Mouse (Mus musculus): ENCODE results near the gene Lcmt1. TPM values are rescaled to one million over a fixed set of nuclear protein-coding genes. Genes with fewer than 3 reads are reported as not detected.

Lcmt1 gene
- polyA plus RNA-seq, 1 experiment from 2014 or later = 22.3 TPM

DNA sequence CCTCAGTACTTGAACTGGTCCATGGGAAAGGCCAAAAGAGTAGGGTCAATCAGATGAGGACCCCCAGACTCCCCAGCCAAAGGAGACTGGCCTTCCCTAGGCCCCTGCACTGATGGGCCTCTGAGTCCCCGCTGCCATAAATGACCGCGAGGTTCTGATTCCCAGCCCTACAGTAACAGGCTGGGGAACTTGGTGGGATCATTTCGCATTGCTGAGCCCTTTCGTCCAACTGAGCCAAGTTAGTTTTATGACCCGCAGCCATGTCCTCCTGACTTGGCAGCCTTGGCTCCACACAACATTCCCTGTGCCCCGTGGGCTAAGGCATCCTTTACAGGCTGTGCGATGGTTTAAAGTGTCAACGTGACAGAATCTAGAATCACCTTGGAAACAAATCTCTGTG, 1.1 kb downstream of the Lcmt1 start:
- H3K4me2 ChIP-seq = peak overlapping the region; percentile 88
- peak overlapping the region; percentile 97 for H3K9ac ChIP-seq
- no peaks in the 10 kb centered on the region for H3K27me3 ChIP-seq
- H3K4me1 ChIP-seq (replicated peaks) = peaks cover 50% of the 10 kb centered on the region
- peak overlapping the region; percentile 95 for H3K4me3 ChIP-seq (replicated peaks)
- H3K36me3 ChIP-seq (replicated peaks) = no peaks in the 10 kb centered on the region; the same call in 1 of the 2 replicates
- H3K27ac ChIP-seq (replicated peaks) = peak overlapping the region; percentile 89
- no peaks in the 10 kb centered on the region for H3K9me3 ChIP-seq (replicated peaks)
- 62% methylated on average over 9 of the region's 9 CpGs for WGBS (ENCODE audit: insufficient replicate concordance)
- no peak for ATAC-seq (ENCODE audit: insufficient read depth)

DNA sequence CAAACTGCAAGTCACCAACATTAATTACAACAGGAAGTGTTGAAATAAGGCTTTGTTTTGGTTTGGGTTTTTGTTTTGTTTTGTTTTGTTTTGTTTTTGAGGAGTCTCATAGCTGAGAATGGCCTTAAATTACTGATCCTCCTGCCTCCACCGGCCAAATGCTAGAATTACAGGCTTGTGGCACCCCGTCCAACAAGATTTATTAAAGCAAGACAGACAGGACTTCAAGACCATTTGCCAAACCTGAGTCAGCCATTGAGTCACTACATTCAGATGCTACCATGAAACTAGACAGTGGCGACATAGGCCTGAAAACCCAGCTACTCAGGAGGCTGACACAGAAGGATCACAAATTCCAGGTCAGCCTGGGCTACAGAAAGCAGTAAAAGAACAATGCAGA, 1.9 kb downstream of the Lcmt1 start:
- H3K9me3 ChIP-seq (replicated peaks) = no peaks in the 10 kb centered on the region
- peak overlapping the region; percentile 88 for H3K4me2 ChIP-seq
- WGBS (ENCODE audit: insufficient replicate concordance) = 49% methylated on average over 3 of the region's 3 CpGs
- ATAC-seq (ENCODE audit: insufficient read depth) = no peak
- no peaks in the 10 kb centered on the region for H3K27me3 ChIP-seq
- H3K4me3 ChIP-seq (replicated peaks) = no peak overlapping the region
- H3K27ac ChIP-seq (replicated peaks) = no peak overlapping the region; the same call in 1 of the 2 replicates
- H3K4me1 ChIP-seq (replicated peaks) = peaks cover 42% of the 10 kb centered on the region
- no peak overlapping the region for H3K9ac ChIP-seq
- no peaks in the 10 kb centered on the region; the same call in 1 of the 2 replicates for H3K36me3 ChIP-seq (replicated peaks)

DNA sequence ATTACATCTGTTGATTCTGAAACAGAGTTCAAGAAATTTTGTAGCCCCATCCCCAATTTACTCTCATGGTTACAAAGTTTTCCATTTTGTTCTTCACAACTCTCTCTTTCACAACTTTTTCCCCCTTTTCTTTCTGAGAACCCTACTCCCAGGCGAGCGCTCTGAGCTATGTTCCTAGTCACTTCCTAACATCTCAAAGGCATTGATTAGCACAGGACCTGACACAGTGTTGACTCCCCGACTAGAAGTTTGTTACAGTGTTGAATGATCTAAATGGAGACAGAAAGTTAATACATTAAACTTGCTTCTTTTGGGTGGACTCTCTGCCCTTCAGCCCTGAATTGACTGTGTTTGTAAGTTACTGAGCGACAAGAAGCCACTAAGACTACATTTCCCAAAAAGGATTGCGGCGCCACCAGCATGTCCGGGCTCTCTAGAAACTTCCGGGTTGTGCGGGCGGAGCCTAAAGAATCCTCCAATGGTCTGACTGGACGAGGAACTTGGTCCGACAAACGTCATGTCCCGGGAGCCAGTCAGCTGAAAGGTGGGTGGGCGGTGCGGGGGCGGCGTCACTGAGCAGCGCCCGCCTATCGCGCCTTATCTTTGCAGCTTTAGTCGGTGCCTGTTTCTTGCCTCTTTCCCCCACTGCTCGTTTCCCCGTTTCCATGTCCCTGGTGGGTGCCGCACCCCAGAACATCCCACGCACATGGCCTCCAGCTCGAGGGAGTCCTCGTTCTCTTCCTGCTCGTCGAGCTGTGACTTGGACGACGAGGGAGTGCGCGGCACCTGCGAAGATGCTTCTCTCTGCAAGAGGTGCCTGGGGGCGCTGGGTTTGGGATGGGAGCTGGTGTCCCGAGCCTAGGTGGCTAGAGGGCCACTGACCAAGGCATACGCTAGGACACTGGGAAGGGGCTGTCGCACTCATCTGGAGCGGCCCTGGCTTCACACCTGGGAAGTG, 8.1 kb downstream of the Lcmt1 start:
- ATAC-seq (ENCODE audit: insufficient read depth) = peak; percentile 100
- H3K27ac ChIP-seq (replicated peaks) = peak overlapping the region; percentile 81
- H3K4me2 ChIP-seq = peak overlapping the region; percentile 89
- peak overlapping the region; percentile 91 for H3K4me3 ChIP-seq (replicated peaks)
- 4% methylated on average over 41 of the region's 41 CpGs for WGBS (ENCODE audit: insufficient replicate concordance)
- H3K36me3 ChIP-seq (replicated peaks) = no peaks in the 10 kb centered on the region
- peaks cover 28% of the 10 kb centered on the region for H3K4me1 ChIP-seq (replicated peaks)
- H3K9me3 ChIP-seq (replicated peaks) = no peaks in the 10 kb centered on the region
- H3K27me3 ChIP-seq = no peaks in the 10 kb centered on the region
- H3K9ac ChIP-seq = peak overlapping the region; percentile 93

DNA sequence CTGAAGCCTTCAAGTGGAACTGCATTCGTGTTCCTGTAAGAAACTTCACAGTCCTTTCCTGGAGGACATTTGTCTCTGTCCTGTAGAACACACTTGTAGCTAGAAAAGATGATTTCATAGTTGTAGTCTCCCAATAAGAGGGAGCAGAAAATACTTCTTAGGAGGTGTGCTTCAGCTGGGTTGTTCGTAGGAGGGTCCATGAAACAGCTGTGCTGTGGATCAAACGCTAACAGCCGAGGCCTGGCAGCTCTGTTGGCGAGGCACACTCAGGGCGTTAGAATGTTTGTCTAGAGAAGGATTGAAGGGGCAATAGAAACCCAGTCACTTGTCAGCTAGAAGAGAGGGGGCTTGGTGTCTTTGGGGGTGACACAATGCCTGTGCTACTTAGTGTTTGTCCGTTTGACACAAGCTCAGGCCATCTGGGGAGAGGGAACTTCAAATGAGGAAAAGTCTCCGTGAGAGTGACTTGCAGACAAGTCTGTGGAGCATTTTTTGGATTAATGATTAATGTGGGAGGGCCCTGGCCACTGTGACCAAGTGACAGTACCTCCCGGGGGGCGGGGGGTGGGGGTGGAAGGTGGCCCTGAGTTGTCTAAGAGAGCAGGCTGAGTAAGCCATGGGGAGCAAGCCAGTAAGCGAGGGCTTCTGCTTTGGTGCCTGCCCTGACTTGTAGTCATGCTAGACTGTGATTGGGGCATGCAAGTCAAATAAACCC, 16.3 kb downstream of the Lcmt1 start:
- no peaks in the 10 kb centered on the region for H3K9me3 ChIP-seq (replicated peaks)
- ATAC-seq (ENCODE audit: insufficient read depth) = peak; percentile 54
- no peak overlapping the region for H3K4me2 ChIP-seq
- no peaks in the 10 kb centered on the region for H3K27me3 ChIP-seq
- 61% methylated on average over 11 of the region's 11 CpGs for WGBS (ENCODE audit: insufficient replicate concordance)
- H3K9ac ChIP-seq = no peak overlapping the region
- no peak overlapping the region for H3K4me3 ChIP-seq (replicated peaks)
- H3K27ac ChIP-seq (replicated peaks) = peak overlapping the region; percentile 48
- H3K36me3 ChIP-seq (replicated peaks) = peaks cover 24% of the 10 kb centered on the region; the same call in 1 of the 2 replicates
- peaks cover 6% of the 10 kb centered on the region; the same call in 1 of the 2 replicates for H3K4me1 ChIP-seq (replicated peaks)

DNA sequence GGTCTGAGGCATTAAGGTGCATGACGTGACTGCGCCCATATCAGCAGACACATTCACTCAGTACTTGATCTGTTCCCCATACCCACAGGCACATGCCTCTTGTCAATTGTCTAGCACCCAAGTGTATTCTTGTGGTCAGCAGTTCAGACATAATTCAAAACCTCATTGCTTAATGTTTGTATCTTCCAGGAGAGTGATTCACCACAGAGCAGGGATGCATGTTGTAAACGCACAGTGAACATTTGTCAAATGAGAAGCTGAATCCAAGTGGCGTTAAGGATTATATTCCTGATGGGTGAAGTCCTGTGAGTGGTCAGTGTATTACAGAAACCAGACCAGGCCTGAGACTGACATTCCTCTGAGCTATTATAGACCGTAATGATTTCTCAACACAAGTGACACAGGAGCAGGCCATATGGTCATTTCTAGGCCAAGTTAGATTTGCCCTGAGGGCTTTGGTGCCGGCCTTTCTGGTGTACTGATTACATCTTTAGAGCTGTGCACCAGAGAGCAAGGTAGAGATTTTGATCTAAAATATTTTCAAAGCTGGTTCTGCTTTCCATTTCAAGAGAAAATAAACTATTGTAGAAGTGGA, 20.2 kb downstream of the Lcmt1 start:
- no peak for ATAC-seq (ENCODE audit: insufficient read depth)
- no peak overlapping the region for H3K4me3 ChIP-seq (replicated peaks)
- peaks cover 6% of the 10 kb centered on the region; the same call in 1 of the 2 replicates for H3K4me1 ChIP-seq (replicated peaks)
- H3K36me3 ChIP-seq (replicated peaks) = peaks cover 28% of the 10 kb centered on the region
- 83% methylated on average over 6 of the region's 6 CpGs for WGBS (ENCODE audit: insufficient replicate concordance)
- H3K9me3 ChIP-seq (replicated peaks) = no peaks in the 10 kb centered on the region
- no peak overlapping the region for H3K9ac ChIP-seq
- no peaks in the 10 kb centered on the region for H3K27me3 ChIP-seq
- H3K27ac ChIP-seq (replicated peaks) = no peak overlapping the region
- H3K4me2 ChIP-seq = no peak overlapping the region

DNA sequence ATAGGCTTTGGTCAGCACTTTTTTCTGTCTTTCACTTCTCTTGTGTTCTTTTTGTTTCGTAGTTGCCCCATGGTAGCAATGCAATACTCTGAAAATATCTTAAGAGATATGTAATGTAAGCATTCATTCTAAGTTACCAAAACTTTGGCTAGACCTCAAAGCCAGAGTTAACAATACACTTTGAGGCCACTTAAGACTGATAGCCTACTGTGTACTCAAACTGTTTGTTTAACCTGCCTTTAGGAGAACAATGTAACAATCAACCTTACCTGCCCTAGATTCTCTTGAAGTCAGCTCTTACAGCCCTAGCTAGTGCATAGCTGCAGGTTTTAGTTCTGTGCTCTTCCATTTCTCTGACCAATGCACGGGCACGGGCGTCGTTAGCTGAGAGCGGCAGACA, 24.7 kb downstream of the Lcmt1 start:
- Histone ChIP-seq H3K9me3 (replicated peaks) (no peaks in the 10 kb centered on the region), H3K4me2 (no peak overlapping the region), H3K4me3 (replicated peaks) (no peak overlapping the region), H3K27me3 (no peaks in the 10 kb centered on the region), H3K36me3 (replicated peaks) (peaks cover 9% of the 10 kb centered on the region), H3K27ac (replicated peaks) (no peak overlapping the region), H3K9ac (no peak overlapping the region), H3K4me1 (replicated peaks) (peaks cover 4% of the 10 kb centered on the region; the same call in 1 of the 2 replicates)
- WGBS (ENCODE audit: insufficient replicate concordance) = 81% methylated on average over 6 of the region's 6 CpGs
- ATAC-seq (ENCODE audit: insufficient read depth) = no peak

DNA sequence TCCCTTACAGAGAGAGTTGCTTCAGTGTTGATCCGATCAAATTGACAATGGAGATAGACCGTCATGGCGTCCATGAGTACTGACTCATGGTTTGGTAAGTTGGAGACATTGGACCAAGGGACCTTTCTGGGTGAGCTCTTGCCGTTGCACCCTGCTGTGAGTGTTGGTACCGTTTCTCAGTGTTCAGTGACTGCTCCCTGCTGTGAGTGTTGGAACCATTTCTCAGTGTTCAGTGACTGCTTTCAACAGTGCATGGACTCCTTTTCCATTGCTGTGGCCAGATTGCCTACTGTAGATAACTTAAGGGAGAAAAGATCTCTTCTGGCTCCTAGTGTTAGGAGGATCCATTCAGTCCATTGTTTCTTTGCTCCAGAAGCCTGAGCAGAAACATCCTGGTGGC, 27.3 kb downstream of the Lcmt1 start:
- no peak overlapping the region for H3K4me2 ChIP-seq

DNA sequence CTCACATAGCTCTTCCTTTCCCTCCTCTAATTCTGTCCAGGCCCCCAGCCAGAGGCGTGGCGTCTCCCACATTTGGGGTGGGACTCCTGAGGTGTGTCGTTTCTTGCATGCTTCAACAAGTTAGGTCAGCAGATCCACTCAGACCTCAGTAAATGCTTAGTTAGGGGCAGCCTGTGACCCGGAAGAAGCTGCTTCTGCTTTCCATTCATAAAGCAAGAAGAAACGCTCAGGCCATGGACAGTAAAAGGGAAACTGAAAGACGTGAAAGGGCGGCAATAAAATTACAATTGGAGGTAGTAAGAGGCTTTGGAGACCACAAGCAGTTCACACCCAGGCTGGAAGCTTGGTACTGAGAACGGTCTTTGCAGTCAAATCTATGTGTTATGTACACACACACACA, 27.8 kb downstream of the Lcmt1 start:
- WGBS (ENCODE audit: insufficient replicate concordance) = 61% methylated on average over 8 of the region's 8 CpGs
- H3K9me3 ChIP-seq (replicated peaks) = no peaks in the 10 kb centered on the region
- peaks cover 12% of the 10 kb centered on the region for H3K36me3 ChIP-seq (replicated peaks)
- peaks cover 10% of the 10 kb centered on the region; the same call in 1 of the 2 replicates for H3K4me1 ChIP-seq (replicated peaks)
- no peaks in the 10 kb centered on the region for H3K27me3 ChIP-seq
- H3K27ac ChIP-seq (replicated peaks) = no peak overlapping the region
- no peak overlapping the region for H3K9ac ChIP-seq
- no peak for ATAC-seq (ENCODE audit: insufficient read depth)
- no peak overlapping the region for H3K4me2 ChIP-seq
- H3K4me3 ChIP-seq (replicated peaks) = no peak overlapping the region

More for the DNA sequence above, 27.3 kb downstream of the Lcmt1 start:
- Histone ChIP-seq H3K4me1 (replicated peaks) (peaks cover 10% of the 10 kb centered on the region; the same call in 1 of the 2 replicates), H3K4me3 (replicated peaks) (no peak overlapping the region), H3K27ac (replicated peaks) (no peak overlapping the region), H3K36me3 (replicated peaks) (peaks cover 11% of the 10 kb centered on the region; the same call in 1 of the 2 replicates), H3K9me3 (replicated peaks) (no peaks in the 10 kb centered on the region), H3K27me3 (no peaks in the 10 kb centered on the region), H3K9ac (no peak overlapping the region)
- ATAC-seq (ENCODE audit: insufficient read depth) = no peak
- WGBS (ENCODE audit: insufficient replicate concordance) = 93% methylated on average over 5 of the region's 5 CpGs

DNA sequence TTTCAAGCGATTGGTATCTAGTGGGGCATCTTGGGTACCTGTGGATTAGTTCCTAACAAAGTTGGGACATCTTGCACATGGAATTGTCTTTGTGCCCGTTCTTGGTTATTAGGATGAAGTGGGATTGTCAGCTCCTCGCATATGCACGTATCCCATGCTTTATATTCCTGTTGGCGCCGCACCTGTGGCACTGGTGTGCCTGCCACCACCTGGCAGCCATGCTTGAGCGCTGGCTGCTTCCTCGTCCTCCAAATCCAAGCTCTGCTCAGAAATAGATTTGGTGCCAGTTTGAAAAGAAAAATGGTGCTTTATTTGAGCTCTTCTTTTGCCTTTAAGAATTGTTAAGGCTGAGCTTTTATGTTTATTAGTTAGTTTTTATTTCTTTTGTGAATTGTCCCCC, 28.3 kb downstream of the Lcmt1 start:
- Histone ChIP-seq H3K4me2 (no peak overlapping the region), H3K36me3 (replicated peaks) (peaks cover 16% of the 10 kb centered on the region), H3K9ac (no peak overlapping the region), H3K27ac (replicated peaks) (no peak overlapping the region), H3K27me3 (no peaks in the 10 kb centered on the region), H3K9me3 (replicated peaks) (no peaks in the 10 kb centered on the region), H3K4me3 (replicated peaks) (no peak overlapping the region), H3K4me1 (replicated peaks) (peaks cover 10% of the 10 kb centered on the region; the same call in 1 of the 2 replicates)
- ATAC-seq (ENCODE audit: insufficient read depth) = no peak
- WGBS (ENCODE audit: insufficient replicate concordance) = 75% methylated on average over 8 of the region's 8 CpGs

DNA sequence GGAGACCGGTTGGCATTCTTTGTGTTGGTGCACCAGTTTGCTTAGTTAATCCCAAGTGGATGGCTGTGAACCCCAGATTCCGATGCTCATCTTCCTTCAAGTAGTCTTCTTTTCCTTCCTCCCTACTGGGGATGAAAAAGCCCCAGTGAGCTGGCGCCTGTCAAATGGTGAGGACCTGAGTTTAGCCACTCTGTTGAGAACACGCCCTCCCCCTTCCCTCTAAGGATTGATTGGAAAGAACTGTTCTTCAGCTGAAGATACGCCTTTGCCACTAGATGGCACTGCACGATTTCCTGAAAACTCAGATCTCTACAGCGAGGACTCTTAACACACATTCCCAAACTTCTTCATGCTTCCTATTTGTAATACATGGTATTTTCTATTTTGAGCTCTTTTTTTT, 29.2 kb downstream of the Lcmt1 start:
- H3K4me2 ChIP-seq = no peak overlapping the region
- H3K27me3 ChIP-seq = no peaks in the 10 kb centered on the region
- H3K9me3 ChIP-seq (replicated peaks) = no peaks in the 10 kb centered on the region
- H3K9ac ChIP-seq = no peak overlapping the region
- H3K4me3 ChIP-seq (replicated peaks) = no peak overlapping the region
- peaks cover 10% of the 10 kb centered on the region; the same call in 1 of the 2 replicates for H3K4me1 ChIP-seq (replicated peaks)
- peaks cover 19% of the 10 kb centered on the region for H3K36me3 ChIP-seq (replicated peaks)
- WGBS (ENCODE audit: insufficient replicate concordance) = 24% methylated on average over 7 of the region's 7 CpGs
- no peak overlapping the region for H3K27ac ChIP-seq (replicated peaks)
- no peak for ATAC-seq (ENCODE audit: insufficient read depth)

DNA sequence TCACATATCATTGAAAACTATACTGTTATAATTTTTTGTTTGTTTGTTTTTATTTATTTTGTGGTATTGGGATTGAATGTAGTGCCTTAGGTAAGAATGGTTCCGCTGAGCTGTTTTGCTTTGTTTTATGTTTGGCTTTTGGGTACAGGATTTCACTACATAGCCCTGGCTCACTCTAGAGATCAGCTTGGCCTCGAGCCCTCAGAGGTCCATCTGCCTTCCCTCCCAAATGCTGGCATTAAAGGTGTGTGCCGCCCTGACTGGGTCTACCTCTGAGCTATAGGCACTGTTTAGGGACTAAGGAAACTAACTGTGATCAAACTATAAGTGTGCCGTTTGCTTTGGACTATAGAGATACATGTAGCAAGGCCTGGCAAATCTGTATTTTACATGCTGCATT, 29.7 kb downstream of the Lcmt1 start:
- Histone ChIP-seq H3K9ac (no peak overlapping the region), H3K27me3 (no peaks in the 10 kb centered on the region), H3K9me3 (replicated peaks) (no peaks in the 10 kb centered on the region), H3K4me3 (replicated peaks) (no peak overlapping the region), H3K4me1 (replicated peaks) (peaks cover 10% of the 10 kb centered on the region; the same call in 1 of the 2 replicates), H3K4me2 (no peak overlapping the region), H3K36me3 (replicated peaks) (peaks cover 22% of the 10 kb centered on the region), H3K27ac (replicated peaks) (no peak overlapping the region)
- no peak for ATAC-seq (ENCODE audit: insufficient read depth)
- WGBS (ENCODE audit: insufficient replicate concordance) = 71% methylated on average over 4 of the region's 4 CpGs
